Mouse (Mus musculus) heart, adult 2 months (tissue): Measurements from ENCODE around the gene Stat5b. TPM values are rescaled to one million over a fixed set of nuclear protein-coding genes. Genes with fewer than 3 reads are reported as not detected.

Experiments
- DNase-seq, 2 experiments: peaks; one replicate each; pipeline ENCODE4 v3.0.0; 2021
- H3K27ac ChIP-seq: fragments of 200-600 bp; 2 replicates; pipeline ENCODE4 v1.8.1; 2022
- H3K27me3 ChIP-seq: fragments of 200-500 bp; 2 replicates; pipeline ENCODE4 v1.6.1; 2012; ENCODE audit warnings: mild to moderate bottlenecking, low read length, inconsistent platforms, mixed read lengths; ENCODE audit not compliant: control insufficient read depth, insufficient read depth
- H3K36me3 ChIP-seq: fragments of 200-500 bp; 2 replicates; pipeline ENCODE4 v1.6.1; 2012; ENCODE audit warnings: low read length, inconsistent platforms; ENCODE audit not compliant: control insufficient read depth, insufficient read depth
- H3K4me1 ChIP-seq: fragments of 200-500 bp; 2 replicates; pipeline ENCODE4 v1.6.1; 2011; ENCODE audit warnings: low read length; ENCODE audit not compliant: control insufficient read depth, insufficient read depth
- H3K4me3 ChIP-seq: fragments of 200-600 bp; 2 replicates; pipeline ENCODE4 v1.8.1; 2022
- H3K79me2 ChIP-seq: fragments of 200-500 bp; replicated peaks from 2 replicates; pipeline ENCODE4 v1.6.1; 2012; ENCODE audit warnings: mild to moderate bottlenecking, inconsistent platforms, low read length, moderate library complexity, mixed read lengths; ENCODE audit not compliant: control insufficient read depth, insufficient read depth
- H3K9ac ChIP-seq: fragments of 200-500 bp; 2 replicates; pipeline ENCODE4 v1.6.1; 2012; ENCODE audit warnings: low read depth, mild to moderate bottlenecking, control low read depth, inconsistent platforms, low read length, mixed read lengths
- CTCF ChIP-seq: fragments of 200-600 bp; IDR thresholded peaks from 2 replicates; pipeline ENCODE4 v1.8.1; 2022; ENCODE audit warnings: antibody characterized with exemption, mild to moderate bottlenecking, moderate library complexity
- EP300 ChIP-seq: fragments of 200-500 bp; IDR thresholded peaks from 2 replicates; pipeline ENCODE4 v1.6.1; 2011; ENCODE audit warnings: low read depth, low read length, control low read depth; ENCODE audit not compliant: insufficient read depth
- POLR2A ChIP-seq: fragments of 200-500 bp; IDR thresholded peaks from 2 replicates; pipeline ENCODE4 v1.6.1; 2011; ENCODE audit warnings: mild to moderate bottlenecking, low read depth, low read length, control low read depth; ENCODE audit not compliant: insufficient read depth
- WGBS: fragments of 180-500 bp; shearing (Covaris S2); methylation state at CpG from one replicate; pipeline ENCODE4 v1.1.7; 2018; 5-methylcytosine and 5-hydroxymethylcytosine counted together
- intact Hi-C: fragments of 180-260 bp; cut with DNase I; formaldehyde crosslinking; loops from one replicate; pipeline ENCODE4 v1.15.1; 2025
- polyA plus RNA-seq: library from polyadenylated mRNA; depleted of rRNA; stranded (reverse); fragments of >200 nt; gene quantifications from 2 replicates; pipeline ENCODE4 v1.2.3, GENCODE M21; 2012
- total RNA-seq, 2 experiments: library from RNA; stranded (reverse); gene quantifications; 2 replicates each; pipeline ENCODE4 v1.2.3; 2021

The Stat5b gene
- total and polyA plus RNA-seq, 3 experiments: 35.4 to 65.2 (median 58.6) TPM

DNA sequence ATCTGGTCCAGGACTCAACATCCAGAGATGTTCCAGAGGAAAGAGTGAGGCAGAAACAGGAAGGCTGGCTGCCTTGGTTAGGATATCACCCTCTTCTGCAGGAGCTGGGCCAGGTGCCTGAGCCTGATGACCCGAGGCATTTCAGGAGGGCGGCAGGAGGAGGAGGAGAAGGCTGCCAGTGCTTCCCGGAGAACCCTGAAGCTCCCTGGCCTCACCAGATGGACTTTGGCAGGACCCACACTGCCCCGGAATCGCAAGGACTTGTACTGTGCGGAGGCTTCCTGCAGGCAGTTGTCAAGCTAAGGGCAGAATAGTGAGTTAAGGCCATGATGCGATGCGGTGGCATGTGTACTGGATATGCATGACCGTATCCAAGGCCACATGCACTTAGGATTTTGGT, 83.8 kb downstream of the Stat5b start:
- no peak overlapping the region for H3K27ac ChIP-seq
- no peak for DNase-seq
- no peaks in the 10 kb centered on the region for H3K36me3 ChIP-seq
- no peaks in the 10 kb centered on the region for H3K27me3 ChIP-seq
- TF ChIP-seq POLR2A (no peak), CTCF (no peak), EP300 (no peak)
- H3K4me1 ChIP-seq: peaks cover 3% of the 10 kb centered on the region
- WGBS: 80% methylated on average over 9 of the region's 9 CpGs
- intact Hi-C loops: no loop called here
- no peak overlapping the region for H3K4me3 ChIP-seq
- H3K79me2 ChIP-seq: no peaks in the 10 kb centered on the region
- no peak overlapping the region for H3K9ac ChIP-seq

DNA sequence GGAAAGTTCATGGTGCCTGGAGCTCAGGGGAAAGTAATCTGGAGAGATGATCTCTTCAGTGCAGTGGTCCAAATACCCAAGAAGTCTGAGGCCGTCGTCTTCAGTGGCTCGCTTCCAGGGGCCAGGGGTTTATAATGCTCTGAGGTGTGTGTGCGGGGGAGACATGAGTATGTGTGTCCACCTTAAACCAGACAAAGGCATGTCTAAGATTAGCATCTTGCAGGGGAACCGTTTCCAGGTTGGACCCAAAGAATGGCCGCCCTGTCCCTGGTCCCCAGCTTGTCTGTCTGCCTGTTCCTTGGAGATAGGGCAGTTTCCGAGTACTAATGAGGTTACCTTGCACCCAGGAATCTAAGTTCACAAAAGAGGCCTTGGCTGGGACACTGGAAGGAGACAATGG, 87.7 kb downstream of the Stat5b start, which contains the start of gene Hcrt:
TSS of gene Hcrt (minus strand) at position 101 of the 400 bp plus-strand sequence.
- no peak for DNase-seq
- WGBS: 85% methylated on average over 7 of the region's 7 CpGs
- Histone ChIP-seq H3K4me3 (peak within 1 kb of the TSS; percentile 61), H3K4me1 (peaks cover 1% of the 10 kb centered on the region; the same call in 1 of the 2 replicates), H3K79me2 (no peaks in the 10 kb centered on the region), H3K9ac (peak within 1 kb of the TSS; percentile 69), H3K36me3 (no peaks in the 10 kb centered on the region), H3K27me3 (peaks cover 10% of the 10 kb centered on the region), H3K27ac (no peak within 1 kb of the TSS)
- TF ChIP-seq EP300: no peak
- no peak for TF ChIP-seq POLR2A
- no peak for TF ChIP-seq CTCF
- intact Hi-C loops: loop anchor here (5.0 kb wide), 2 partner anchors 141 to 191 kb away; partner anchors contain the start of genes Cnp and Dnajc7

DNA sequence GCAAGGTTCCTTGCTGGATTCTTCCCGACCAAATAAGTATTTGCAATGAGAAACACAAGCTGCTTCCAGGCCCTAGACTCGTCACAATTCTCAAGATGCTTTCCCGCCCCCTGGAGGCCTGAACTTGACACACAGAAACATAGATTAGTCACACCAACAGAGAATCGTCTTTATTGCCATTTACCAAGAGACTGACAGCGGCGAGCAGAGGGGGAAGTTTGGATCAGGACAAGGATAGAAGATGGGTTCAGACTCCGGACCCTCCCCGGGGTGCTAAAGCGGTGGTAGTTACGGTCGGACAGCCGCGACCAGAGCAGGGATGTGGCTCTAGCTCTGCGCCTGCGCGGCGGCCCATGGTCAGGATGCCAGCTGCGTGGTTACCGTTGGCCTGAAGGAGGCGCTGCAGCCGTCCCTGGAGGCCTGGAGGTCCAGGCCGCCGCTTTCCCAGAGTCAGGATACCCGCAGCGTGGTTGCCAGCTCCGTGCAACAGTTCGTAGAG, 88.9 kb downstream of the Stat5b start:
- peak overlapping the region; percentile 69 for H3K9ac ChIP-seq
- H3K79me2 ChIP-seq: no peaks in the 10 kb centered on the region
- intact Hi-C loops: loop anchor here (1.0 to 5.0 kb wide), 4 partner anchors 17 to 189 kb away; partner anchors contain the start of genes Cnp and Dnajc7
- no peak for TF ChIP-seq POLR2A
- TF ChIP-seq CTCF: peak; percentile 82
- peaks cover 1% of the 10 kb centered on the region; the same call in 1 of the 2 replicates for H3K4me1 ChIP-seq
- H3K27ac ChIP-seq: no peak overlapping the region
- WGBS: under 1% methylated on average over 27 of the region's 27 CpGs
- peak; percentile 88 to 92 for DNase-seq
- H3K27me3 ChIP-seq: peaks cover 10% of the 10 kb centered on the region
- H3K36me3 ChIP-seq: no peaks in the 10 kb centered on the region
- H3K4me3 ChIP-seq: peak overlapping the region; percentile 61

DNA sequence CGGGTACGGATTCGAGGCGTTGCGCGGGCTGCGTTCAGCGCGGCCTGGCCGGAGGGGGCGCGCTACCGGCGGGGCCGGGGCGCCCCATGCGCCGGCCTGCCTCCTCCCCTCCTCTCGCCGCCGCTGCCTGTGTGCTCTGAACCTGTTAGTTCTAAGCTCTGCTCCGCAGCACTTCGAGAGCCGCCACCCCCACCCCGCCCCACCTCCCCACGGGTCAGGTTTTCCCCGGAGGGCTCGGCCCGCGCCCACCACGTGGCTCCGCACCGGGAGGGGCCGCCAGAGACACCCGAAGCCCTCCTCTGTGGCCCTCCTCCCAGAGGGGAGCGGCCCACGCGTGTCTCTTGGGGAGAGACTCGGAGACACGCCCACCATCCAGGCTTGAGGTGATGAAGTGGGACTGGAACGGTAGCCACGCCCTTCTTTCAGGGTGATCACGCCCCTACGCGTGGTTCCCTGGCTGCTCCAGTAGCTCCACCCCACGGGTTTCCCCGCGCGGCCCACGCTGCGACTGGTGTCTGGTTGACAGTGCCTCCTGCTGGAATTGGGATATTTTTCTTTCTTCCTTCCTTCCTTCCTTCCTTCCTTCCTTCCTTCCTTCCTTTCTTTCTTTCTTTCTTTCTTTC, 90.8 kb downstream of the Stat5b start, which contains the start of gene Kcnh4:
TSS of gene Kcnh4 (minus strand) at position 332 of the 623 bp plus-strand sequence.
- TF ChIP-seq CTCF (no peak), POLR2A (no peak), EP300 (no peak)
- Histone ChIP-seq H3K27ac (no peak within 1 kb of the TSS), H3K27me3 (peaks cover 10% of the 10 kb centered on the region), H3K79me2 (no peaks in the 10 kb centered on the region), H3K4me1 (peaks cover 1% of the 10 kb centered on the region; the same call in 1 of the 2 replicates), H3K36me3 (no peaks in the 10 kb centered on the region), H3K4me3 (no peak within 1 kb of the TSS), H3K9ac (no peak within 1 kb of the TSS)
- intact Hi-C loops: loop anchor here (2.0 to 5.0 kb wide), 3 partner anchors 15 to 187 kb away; partner anchors contain the start of genes Cnp and Dnajc7
- WGBS: 2% methylated on average over 48 of the region's 51 CpGs
- peak; percentile 37 to 64 for DNase-seq

GRCm38 (mm10) chr11:100758707-100759610, 91.6 kb downstream of the Stat5b start:
- H3K27me3 ChIP-seq: peaks cover 10% of the 10 kb centered on the region
- H3K79me2 ChIP-seq: no peaks in the 10 kb centered on the region
- TF ChIP-seq POLR2A (no peak), EP300 (no peak), CTCF (no peak)
- no peak overlapping the region for H3K27ac ChIP-seq
- intact Hi-C loops: no loop called here
- no peak overlapping the region for H3K4me3 ChIP-seq
- 4% methylated on average over 35 of the region's 35 CpGs for WGBS
- no peak overlapping the region for H3K9ac ChIP-seq
- H3K36me3 ChIP-seq: no peaks in the 10 kb centered on the region
- DNase-seq: peak in 1 of 2 experiments; percentile 64
- H3K4me1 ChIP-seq: peaks cover 1% of the 10 kb centered on the region; the same call in 1 of the 2 replicates
